Mouse (Mus musculus) kidney, postnatal 4 days (tissue): ENCODE data around the gene Gm8165.
"Not testable (repeated sequence)": the region's sequence is repeated elsewhere in the genome, so short reads cannot be mapped to it uniquely, and the experiment has no call there.

Experiments used
- DNase-seq, 2 experiments: peaks; one replicate each; pipeline ENCODE4 v3.0.0; 2021; ENCODE audit warnings: mixed read lengths in 2 of 2

The Gm8165 gene

GRCm38 (mm10) chr14:43677099-43677498 is at the start of gene Gm8165:
TSS of gene Gm8165 (minus strand) at chr14:43677199.
- DNase-seq, result not testable (repeated sequence)

- DNase-seq, result not testable (repeated sequence)
Measured at GRCm38 (mm10) chr14:43697621-43698020, 20.6 kb upstream of the Gm8165 start, which contains the start of gene Gm7324. TSS of gene Gm7324 (plus strand) at chr14:43697828.
